Mouse (Mus musculus): ENCODE data around the gene Wdr66.

DNA sequence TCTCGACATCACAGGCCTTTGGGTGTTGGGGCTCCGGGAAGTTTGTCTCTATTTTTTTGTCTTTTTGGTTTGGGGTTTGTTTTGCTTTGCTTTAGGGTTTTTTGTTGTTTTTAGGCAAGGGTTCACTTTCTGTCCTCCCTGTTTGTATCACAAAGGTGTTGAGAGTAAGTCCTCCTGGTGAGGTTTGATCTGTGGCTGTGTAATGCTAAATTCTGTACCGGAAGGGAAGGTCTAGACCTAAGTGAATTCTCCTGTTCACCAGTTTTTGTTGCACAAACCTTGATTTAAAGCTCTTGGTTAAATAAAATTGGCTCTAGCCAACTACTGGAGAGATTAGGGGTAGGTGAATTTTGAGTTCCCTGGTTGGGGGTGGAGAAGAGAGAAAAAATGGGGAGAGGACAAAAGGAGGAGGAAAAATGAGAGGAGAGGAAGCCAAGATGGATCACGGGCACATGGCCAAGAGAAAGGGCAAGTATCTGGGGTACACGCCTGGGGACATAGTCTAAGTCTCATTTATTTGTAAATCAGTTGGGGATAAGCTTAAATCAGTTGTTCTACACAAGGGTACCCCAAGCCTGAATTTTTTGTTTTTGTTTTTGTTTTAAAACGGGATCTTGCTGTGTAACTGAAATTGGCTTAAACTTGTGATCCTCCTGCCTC is 124.0 kb downstream of the Wdr66 start:
- no peak for TF ChIP-seq CTCF (IDR thresholded peaks at IDR 0.05; ENCODE audit: borderline replicate concordance, insufficient read depth, low read depth, low read length)
- no peak for TF ChIP-seq POLR2A (IDR thresholded peaks at IDR 0.05; ENCODE audit: borderline replicate concordance, insufficient read depth, low read length)
